Mouse (Mus musculus): ENCODE measurements around the gene Tcp10a.
"Not testable (repeated sequence)": the region's sequence is repeated elsewhere in the genome, so short reads cannot be mapped to it uniquely, and the experiment has no call there.

The Tcp10a gene

GRCm38 (mm10) chr17:7369401-7369800 is 45.0 kb downstream of the Tcp10a start:
- DNase-seq = not testable (repeated sequence)

- DNase-seq = not testable (repeated sequence)
These were observed 47.4 kb downstream of the Tcp10a start, which contains the start of gene Gm49630 for GRCm38 (mm10) chr17:7371879-7372278. Gene Gm49630 (minus strand): TSS chr17:7371979.

GRCm38 (mm10) chr17:7376951-7377700 is 52.7 kb downstream of the Tcp10a start:
- DNase-seq = not testable (repeated sequence)

- DNase-seq = not testable (repeated sequence)
These were observed 53.5 kb downstream of the Tcp10a start for GRCm38 (mm10) chr17:7377907-7378306.

GRCm38 (mm10) chr17:7382711-7383110 is 58.3 kb downstream of the Tcp10a start:
- not testable (repeated sequence) for DNase-seq

GRCm38 (mm10) chr17:7383167-7384143 is 59.0 kb downstream of the Tcp10a start:
- DNase-seq = not testable (repeated sequence)

GRCm38 (mm10) chr17:7385364-7385763 is 60.9 kb downstream of the Tcp10a start, which contains the start of gene Unc93a2:
Gene Unc93a2 (minus strand): TSS chr17:7385464.
- not testable (repeated sequence) for DNase-seq

GRCm38 (mm10) chr17:7386016-7386415 is 61.6 kb downstream of the Tcp10a start:
- DNase-seq = not testable (repeated sequence)

GRCm38 (mm10) chr17:7388341-7388957 is 64.0 kb downstream of the Tcp10a start:
- not testable (repeated sequence) for DNase-seq

- not testable (repeated sequence) for DNase-seq
These were observed 64.5 kb downstream of the Tcp10a start for GRCm38 (mm10) chr17:7388958-7389356.

- DNase-seq = not testable (repeated sequence)
These were observed 65.5 kb downstream of the Tcp10a start for GRCm38 (mm10) chr17:7389898-7390297.

- not testable (repeated sequence) for DNase-seq
These were observed 70.7 kb downstream of the Tcp10a start for GRCm38 (mm10) chr17:7395116-7395515.
